Mouse (Mus musculus) heart, postnatal 36 days (tissue): ENCODE data around the gene Pex19. TPM values are rescaled to one million over a fixed set of nuclear protein-coding genes. Genes with fewer than 3 reads are reported as not detected.

Source experiments
- DNase-seq, 2 experiments: peaks; one replicate each; pipeline ENCODE4 v3.0.0; 2021 to 2022
- intact Hi-C: fragments of 180-260 bp; cut with DNase I; formaldehyde crosslinking; loops from one replicate; pipeline ENCODE4 v1.15.1; 2025
- total RNA-seq, 2 experiments: library from RNA; stranded (reverse); gene quantifications; 2 replicates each; pipeline ENCODE4 v1.2.3; 2021

Gene Pex19
- total RNA-seq, 2 experiments from 2014 or later, result 125 to 136 TPM

DNA sequence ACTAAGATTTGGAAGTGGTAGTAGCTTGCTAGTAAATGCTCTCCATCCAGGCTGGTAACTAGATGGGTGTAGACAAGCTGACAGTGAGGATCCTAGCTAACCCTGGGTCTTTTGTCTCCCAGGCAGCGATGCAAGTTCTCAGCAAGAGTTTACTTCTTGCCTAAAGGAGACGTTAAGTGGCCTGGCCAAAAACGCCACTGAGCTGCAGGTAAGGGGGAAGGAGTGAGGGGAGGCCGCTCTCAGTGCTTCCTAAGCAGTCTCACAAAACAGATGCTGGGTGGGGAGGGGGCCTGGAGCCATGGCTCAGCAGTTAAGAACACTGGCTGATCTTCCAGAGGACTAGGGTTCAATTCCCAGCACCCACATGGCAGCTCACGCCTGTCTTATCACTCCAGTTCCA lies 3.2 kb downstream of the Pex19 start:
- intact Hi-C loops, result no loop called here
- no peak for DNase-seq

DNA sequence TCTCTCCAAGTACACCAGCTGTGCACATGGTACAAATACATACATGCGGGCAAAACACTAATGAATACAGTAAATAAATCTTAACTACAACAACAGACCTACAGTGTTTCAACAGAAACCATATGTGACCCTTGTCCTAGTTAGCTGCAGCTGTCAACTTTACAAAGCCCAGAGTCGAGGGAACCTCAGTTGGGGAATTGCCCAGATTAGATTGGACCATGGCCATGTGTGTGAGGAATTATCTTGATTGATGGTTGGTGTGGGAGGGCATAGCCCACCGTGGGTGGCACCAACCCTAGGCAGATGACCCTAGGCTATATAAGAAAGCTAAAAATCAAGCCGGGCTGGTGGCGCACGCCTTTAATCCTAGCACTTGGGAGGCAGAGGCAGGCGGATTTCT lies 5.8 kb downstream of the Pex19 start:
- DNase-seq, result peak in 1 of 2 experiments; percentile 7
- intact Hi-C loops, result no loop called here

DNA sequence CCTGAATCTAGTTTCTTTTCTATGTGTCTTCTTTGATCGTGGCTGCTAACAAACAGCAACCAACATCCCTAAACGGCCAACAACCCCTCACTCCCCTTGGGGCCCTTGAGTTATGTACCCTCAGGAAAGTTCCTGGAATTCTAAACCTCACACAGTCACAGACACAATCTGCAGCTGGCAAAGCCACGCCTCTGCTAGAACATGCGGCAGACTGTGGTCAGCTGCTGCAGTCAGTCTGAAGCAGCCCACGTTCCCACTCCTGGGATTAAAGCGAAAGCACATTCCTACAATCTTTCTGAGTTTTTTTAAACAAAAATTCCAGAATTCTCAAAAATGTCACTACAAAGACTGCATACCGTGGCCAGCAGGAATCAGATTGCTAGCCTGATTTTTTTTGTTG lies 7.0 kb downstream of the Pex19 start:
- DNase-seq, result peak in 1 of 2 experiments; percentile 14

GRCm38 (mm10) chr1:172134072-172134471 lies 7.5 kb downstream of the Pex19 start:
- DNase-seq, result no peak
- intact Hi-C loops, result no loop called here

More for the DNA sequence above, 7.0 kb downstream of the Pex19 start:
- intact Hi-C loops, result no loop called here

DNA sequence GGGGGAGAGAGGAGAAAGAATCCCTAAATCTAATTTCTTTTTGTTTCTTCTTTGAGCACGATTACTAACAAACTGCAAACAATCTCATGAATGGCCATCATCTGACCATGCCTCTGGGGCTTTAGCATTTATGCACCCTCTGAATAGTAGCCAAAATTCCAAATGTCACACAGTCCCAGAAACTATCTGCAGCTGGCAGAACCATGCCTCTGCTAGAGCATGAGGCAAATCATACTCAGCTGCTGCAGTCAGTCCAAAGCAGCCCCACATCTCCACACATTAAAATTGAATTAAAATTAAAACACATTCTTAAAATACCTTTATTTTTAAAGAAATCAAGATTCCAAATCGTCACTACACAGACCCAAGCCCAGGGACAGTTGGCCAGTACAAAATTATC lies 13.6 kb downstream of the Pex19 start:
- no peak for DNase-seq
- intact Hi-C loops, result no loop called here

- intact Hi-C loops, result no loop called here
- no peak for DNase-seq
These were observed 14.3 kb downstream of the Pex19 start for GRCm38 (mm10) chr1:172140825-172141224.

DNA sequence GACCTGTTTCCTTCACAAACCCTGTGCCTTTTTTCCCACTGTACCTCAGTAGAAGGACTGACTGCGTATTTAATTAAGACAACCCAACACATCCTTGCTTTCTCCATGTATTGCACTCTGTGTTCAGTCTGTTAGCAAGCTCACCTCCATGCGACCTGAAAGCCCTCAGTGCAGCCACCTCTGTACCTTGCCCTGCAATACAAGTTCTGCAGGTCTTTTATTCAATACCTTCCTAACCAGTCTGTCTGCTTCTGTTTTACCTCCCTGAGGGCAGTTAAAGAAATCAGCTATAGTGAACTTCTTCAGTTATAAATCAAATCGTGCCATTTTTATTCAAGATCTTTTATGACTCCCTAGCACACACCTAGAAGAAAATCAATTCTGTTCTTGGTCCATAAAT lies 15.0 kb downstream of the Pex19 start:
- intact Hi-C loops, result no loop called here
- DNase-seq, result no peak

- peak; percentile 42 to 53 for DNase-seq
- intact Hi-C loops, result no loop called here
These were observed 17.0 kb downstream of the Pex19 start for GRCm38 (mm10) chr1:172143570-172143969.

DNA sequence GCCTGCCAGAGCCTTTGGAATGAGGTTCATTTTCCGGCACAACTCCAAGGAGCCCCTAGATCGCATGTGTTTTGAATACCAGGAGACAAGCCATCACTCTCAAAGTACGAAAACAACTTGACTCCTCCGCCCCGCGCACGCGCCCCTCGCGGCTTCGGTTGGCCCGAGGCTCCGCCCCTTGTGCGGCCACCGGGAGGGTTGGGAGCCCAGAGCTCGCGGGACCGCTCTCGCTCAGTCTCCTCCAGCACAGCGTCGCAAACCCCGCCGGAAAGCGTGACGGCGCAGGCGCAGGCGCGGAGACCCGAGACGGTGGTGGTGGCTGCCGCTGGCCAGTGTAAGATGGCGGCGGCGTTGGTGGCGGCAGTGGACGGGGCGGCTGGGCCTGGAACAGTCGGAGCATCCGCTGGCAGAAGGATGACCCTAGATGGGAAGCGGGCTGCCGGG lies 21.3 kb downstream of the Pex19 start, which contains the start of gene Dcaf8:
TSS of gene Dcaf8 (plus strand) at position 250 of the 444 bp plus-strand sequence.
- DNase-seq, result peak; percentile 97 to 98

GRCm38 (mm10) chr1:172148279-172148954 lies 21.9 kb downstream of the Pex19 start:
- intact Hi-C loops, result loop anchor here (1.0 to 5.0 kb wide), 4 partner anchors 21 to 162 kb away; partner anchors contain the start of gene Pea15a
- DNase-seq, result peak in 1 of 2 experiments; percentile 66

More for the DNA sequence above, 21.3 kb downstream of the Pex19 start, which contains the start of gene Dcaf8:
- intact Hi-C loops, result loop anchor here (1.0 to 5.0 kb wide), 4 partner anchors 21 to 163 kb away; partner anchors contain the start of gene Pea15a

DNA sequence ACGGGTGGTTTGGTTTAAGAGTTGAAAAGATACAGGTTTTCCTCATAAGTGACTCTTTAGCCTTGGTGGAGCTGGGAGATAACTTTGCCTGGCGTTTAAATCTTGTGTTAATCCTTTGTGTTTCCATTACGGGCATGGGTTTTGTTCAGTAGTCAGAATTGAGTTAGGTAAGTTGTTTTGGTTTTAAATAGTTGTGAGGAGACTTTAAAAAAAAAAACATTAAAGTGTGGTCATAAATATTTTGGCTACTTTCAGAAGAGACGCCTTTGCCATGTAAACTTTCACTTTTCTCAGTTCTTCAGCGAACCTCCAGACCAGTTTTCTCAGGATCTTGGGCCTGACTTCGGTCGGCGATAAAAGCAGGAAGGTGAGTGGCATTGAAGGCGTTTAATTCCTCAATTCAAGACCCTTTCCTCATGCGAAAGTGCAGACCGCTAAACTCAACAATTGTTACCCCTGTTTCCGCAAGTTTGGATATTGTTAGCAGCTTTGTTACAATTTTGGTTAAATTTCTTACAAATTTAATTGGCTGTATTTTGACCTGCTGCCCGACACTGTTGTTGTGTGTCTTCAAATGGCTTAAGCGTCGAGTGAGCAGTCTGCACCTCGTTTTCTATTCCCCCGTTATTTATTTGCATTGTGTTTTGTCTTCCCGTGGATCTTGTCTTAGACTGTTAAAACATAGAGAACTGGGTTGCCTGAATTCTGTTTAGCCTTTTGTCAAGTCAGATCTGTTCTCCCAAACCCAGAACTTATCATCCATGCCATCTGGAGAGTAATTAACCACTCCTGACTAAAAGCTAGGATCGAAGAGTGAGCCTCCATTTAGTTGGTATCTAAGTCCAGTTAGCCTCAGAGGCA lies 22.6 kb downstream of the Pex19 start:
- DNase-seq, result no peak

GRCm38 (mm10) chr1:172154536-172154935 lies 28.0 kb downstream of the Pex19 start:
- intact Hi-C loops, result no loop called here
- no peak for DNase-seq

More for the DNA sequence above, 22.6 kb downstream of the Pex19 start:
- intact Hi-C loops, result loop anchor here (1.0 to 5.0 kb wide), 4 partner anchors 22 to 162 kb away; partner anchors contain the start of gene Pea15a

- no peak for DNase-seq
- intact Hi-C loops, result no loop called here
These were observed 29.0 kb downstream of the Pex19 start for GRCm38 (mm10) chr1:172155518-172155917.

DNA sequence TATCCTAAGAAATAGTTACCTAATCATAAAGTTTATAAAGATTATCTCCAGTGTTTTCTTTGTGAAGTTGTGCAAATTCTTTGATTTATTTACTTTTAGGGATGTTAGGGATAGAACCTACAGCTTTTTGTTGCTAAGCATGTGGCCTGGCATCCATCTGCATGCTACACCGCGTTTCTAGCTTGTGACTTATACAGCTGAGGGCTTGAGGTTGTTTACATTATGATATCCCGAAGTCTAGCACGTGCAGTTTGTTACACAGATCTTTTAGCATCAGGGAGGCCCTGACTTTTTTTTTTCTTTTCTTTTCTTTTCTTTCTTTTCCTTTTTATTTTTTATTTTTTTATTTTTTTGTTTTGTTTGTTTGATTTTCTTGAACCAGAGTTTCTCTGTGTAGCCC lies 33.4 kb downstream of the Pex19 start:
- intact Hi-C loops, result loop anchor here (5.0 kb wide), 1 partner anchor 37 kb away; no protein-coding TSS in a partner anchor
- DNase-seq, result no peak

DNA sequence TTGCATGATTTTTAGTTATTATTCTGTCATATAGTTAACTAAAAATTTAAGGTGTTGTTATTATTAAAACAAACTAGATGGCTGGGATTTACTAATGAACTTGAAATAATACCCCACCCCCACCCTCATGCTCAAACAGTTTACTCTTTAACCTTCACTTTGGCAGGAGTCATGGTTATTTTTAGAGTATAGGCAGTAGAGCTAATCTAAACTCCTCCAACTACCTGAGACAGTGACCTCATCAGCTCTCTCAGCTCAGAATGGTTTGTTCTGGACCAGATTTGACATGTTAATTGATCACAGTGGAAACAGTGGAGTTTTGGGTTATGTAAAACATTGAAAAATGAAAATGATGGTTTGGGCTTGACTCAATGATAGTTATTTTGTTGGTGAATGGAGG lies 34.0 kb downstream of the Pex19 start:
- DNase-seq, result no peak
- intact Hi-C loops, result loop anchor here (5.0 kb wide), 1 partner anchor 37 kb away; no protein-coding TSS in a partner anchor

GRCm38 (mm10) chr1:172162009-172162408 lies 35.5 kb downstream of the Pex19 start:
- DNase-seq, result peak; percentile 28 to 39
- intact Hi-C loops, result loop anchor here (1.0 to 5.0 kb wide), 4 partner anchors 35 to 148 kb away; no protein-coding TSS in a partner anchor

DNA sequence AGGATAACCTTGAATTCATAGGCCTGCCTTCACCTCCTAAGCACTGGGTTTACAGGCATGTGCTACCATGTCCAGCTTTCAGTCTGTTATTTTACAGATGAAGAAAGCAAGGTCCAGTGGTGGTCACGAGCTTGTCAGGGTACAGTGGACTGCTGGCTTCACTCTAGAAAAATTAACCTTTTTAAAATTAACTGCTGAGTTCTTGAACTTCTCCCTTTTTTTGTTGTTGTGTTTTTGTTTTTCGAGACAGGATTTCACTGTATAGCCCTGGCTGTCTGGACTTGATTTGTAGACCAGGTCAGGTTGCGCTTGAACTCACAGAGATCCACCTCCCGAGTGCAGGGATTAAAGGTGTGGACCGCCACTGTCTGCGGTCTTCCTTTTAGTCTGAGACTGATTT lies 36.4 kb downstream of the Pex19 start:
- no peak for DNase-seq

DNA sequence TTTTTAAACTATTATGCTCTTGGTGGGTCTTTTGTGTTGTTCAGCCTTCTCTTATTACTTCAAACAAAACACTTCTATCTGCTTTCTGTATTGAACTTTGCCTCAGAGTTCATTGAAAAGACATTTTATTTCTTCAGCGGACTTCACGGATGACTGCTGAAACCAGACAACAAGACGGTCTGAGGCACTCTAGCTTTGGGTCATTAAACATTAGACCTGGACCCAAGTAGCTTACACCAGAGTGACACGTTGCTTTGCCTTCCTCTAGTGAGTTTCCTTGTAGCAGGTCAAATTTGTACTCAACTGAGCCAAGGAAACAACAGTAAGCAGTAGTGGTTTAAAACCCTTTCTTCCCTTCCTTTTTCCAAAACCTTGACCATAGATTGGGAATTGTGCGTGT lies 41.4 kb downstream of the Pex19 start:
- no peak for DNase-seq
- intact Hi-C loops, result loop anchor here (2.0 kb wide), 1 partner anchor 47 kb away; no protein-coding TSS in a partner anchor

More for the DNA sequence above, 36.4 kb downstream of the Pex19 start:
- intact Hi-C loops, result loop anchor here (1.0 to 5.0 kb wide), 4 partner anchors 34 to 147 kb away; no protein-coding TSS in a partner anchor

- intact Hi-C loops, result loop anchor here (2.0 kb wide), 1 partner anchor 45 kb away; no protein-coding TSS in a partner anchor
- no peak for DNase-seq
These were observed 43.3 kb downstream of the Pex19 start for GRCm38 (mm10) chr1:172169809-172170208.

DNA sequence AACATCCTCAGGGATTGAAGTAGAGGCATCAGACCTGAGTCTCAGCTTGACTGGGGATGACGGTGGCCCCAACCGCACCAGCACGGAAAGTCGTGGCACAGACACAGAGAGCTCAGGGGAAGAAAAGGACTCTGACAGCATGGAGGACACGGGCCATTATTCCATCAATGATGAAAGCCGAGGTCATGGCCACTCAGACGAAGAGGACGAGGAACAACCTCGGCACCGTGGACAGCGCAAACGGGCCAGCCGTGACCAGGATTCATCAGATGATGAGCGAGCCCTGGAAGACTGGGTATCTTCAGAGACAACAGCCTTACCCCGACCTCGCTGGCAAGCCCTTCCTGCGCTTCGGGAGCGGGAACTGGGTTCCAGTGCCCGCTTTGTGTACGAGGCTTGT lies 45.8 kb downstream of the Pex19 start:
- no peak for DNase-seq
- intact Hi-C loops, result no loop called here

GRCm38 (mm10) chr1:172173181-172173580 lies 46.6 kb downstream of the Pex19 start:
- no peak for DNase-seq
- intact Hi-C loops, result no loop called here
